8 mouse cellular contexts compared by ENCODE assay signal in the genomic region with DNA sequence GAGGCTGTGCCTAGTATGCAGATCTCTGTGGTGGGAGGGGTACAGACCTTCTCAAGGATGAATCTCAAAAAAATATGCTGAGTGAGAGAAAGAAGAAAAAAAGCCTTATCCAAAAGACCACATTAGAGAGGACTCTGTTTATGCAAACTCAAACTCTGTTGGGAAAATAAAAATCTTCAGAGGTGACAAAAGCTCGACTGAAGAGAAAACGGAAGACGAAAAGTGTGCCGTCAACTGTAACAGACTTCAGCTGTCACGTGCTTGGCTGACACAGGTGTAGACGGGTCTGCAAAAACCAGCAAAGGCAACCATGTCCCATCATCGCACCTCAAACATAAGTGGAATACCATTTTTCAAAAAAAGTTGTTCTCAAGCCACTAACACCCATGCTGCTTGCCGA. TPM values are rescaled to one million over a fixed set of nuclear protein-coding genes. Genes with fewer than 3 reads are reported as not detected.
A peak's percentile ranks its signal among the peaks of the same experiment; 100 is the strongest.
DNase-seq lines count a peak whose midpoint lies in the region; ATAC-seq and TF ChIP-seq lines count a peak whose summit lies in the region.

No protein-coding gene starts in this region.

- peaks cover 7% of the 10 kb centered on the region for H3K4me1 ChIP-seq in spleen, adult 2 months (ENCODE audit: control insufficient read depth, insufficient read depth, insufficient read length)
- H3K4me1 ChIP-seq in liver, embryonic 16.5 days (ENCODE audit: control insufficient read depth, low read depth, low read length) = peaks cover 28% of the 10 kb centered on the region

- TF ChIP-seq POLR2A in spleen, adult 2 months (IDR thresholded peaks at IDR 0.05; ENCODE audit: low read depth, low read length) = no peak

- H3K9me3 ChIP-seq in liver, embryonic 16.5 days (replicated peaks; ENCODE audit: control insufficient read depth, low read length) = no peaks in the 10 kb centered on the region

- H3K36me3 ChIP-seq in spleen, adult 2 months (ENCODE audit: control insufficient read depth, insufficient read depth, low read length) = no peaks in the 10 kb centered on the region
- no peaks in the 10 kb centered on the region for H3K36me3 ChIP-seq in liver, embryonic 16.5 days (ENCODE audit: control insufficient read depth, insufficient read depth)

- H3K4me2 ChIP-seq in liver, embryonic 16.5 days (ENCODE audit: low read depth, low read length) = peak overlapping the region; percentile 95

- DNase-seq in CD4-positive, CD25-positive, alpha-beta regulatory T cell, adult 2 months (ENCODE audit: low read depth, low spot score) = peak; percentile 20
- DNase-seq in spleen, adult 2 months (ENCODE audit: low read depth in 1 of 2, low spot score in 2 of 2) = peak; percentile 31 to 35
- DNase-seq in spleen, postnatal 14 days (ENCODE audit: low spot score in 2 of 2) = no peak
- DNase-seq in MN1 (ENCODE audit: low spot score) = no peak
- DNase-seq in Muller cell, postnatal 12 days (ENCODE audit: inconsistent ontology term) = no peak
- DNase-seq in left cerebral cortex, postnatal 25 days (ENCODE audit: low spot score in 2 of 2) = no peak

- peak overlapping the region; percentile 49; the same call in 1 of the 2 replicates for H3K27ac ChIP-seq in spleen, adult 2 months (ENCODE audit: insufficient read depth, low read length)
- no peak overlapping the region for H3K27ac ChIP-seq in liver, embryonic 16.5 days (ENCODE audit: low read length)

- no peak for TF ChIP-seq CTCF in spleen, adult 2 months (IDR thresholded peaks at IDR 0.05; ENCODE audit: extremely low read depth, insufficient read depth, insufficient read length, insufficient replicate concordance)

- no peaks in the 10 kb centered on the region for H3K27me3 ChIP-seq in spleen, adult 2 months (ENCODE audit: control insufficient read depth, insufficient read depth, low read length)
- no peaks in the 10 kb centered on the region for H3K27me3 ChIP-seq in liver, embryonic 16.5 days (ENCODE audit: control insufficient read depth, insufficient read depth, low read depth, low read length)

- 0 out of 2 replicates have a peak overlapping the region, but pooled peaks have one; percentile 1 for H3K9ac ChIP-seq in liver, embryonic 16.5 days (ENCODE audit: low read depth, low read length)

- H3K4me3 ChIP-seq in spleen, adult 2 months (ENCODE audit: extremely low read depth, insufficient read depth, insufficient read length) = no peak overlapping the region
- peak overlapping the region; percentile 99 for H3K4me3 ChIP-seq in liver, embryonic 16.5 days (ENCODE audit: low read depth, low read length)

- intact Hi-C loops in left cerebral cortex, postnatal 25 days (cut with DNase I) = no loop called here

- no peak for ATAC-seq in CD4-positive, CD25-positive, alpha-beta regulatory T cell, adult 4 months
- ATAC-seq in liver, embryonic 16.5 days (ENCODE audit: low read depth) = no peak

- WGBS in spleen, adult 2 months = 46% methylated on average over 8 of the region's 8 CpGs
- 60% methylated on average over 8 of the region's 8 CpGs for WGBS in liver, embryonic 16.5 days (ENCODE audit: insufficient replicate concordance)

RNA-seq across cellular contexts. Expression of a gene that starts 1.7 kb away (rescaled TPM):
- polyA plus RNA-seq in CD4-positive, CD25-positive, alpha-beta regulatory T cell, adult 4 months (2017; shearing (Covaris generic)) = 10 to 100 TPM; 14.2 to 21.1 TPM
- 75.4 and 94.8 TPM in 2 replicates for polyA plus RNA-seq in spleen, adult 2 months (2012; rRNA removed)
- polyA plus RNA-seq in liver, embryonic 16.5 days (2015; fragmentation: Nextera tagmentation; extraction: Ambion mirVana) = 36.2 and 38.0 TPM in 2 replicates
- 100 to 1,000 TPM; 141 TPM for total RNA-seq in left cerebral cortex, postnatal 25 days (2021)

RNA-seq across cellular contexts. Expression of a gene that starts 56.4 kb away (rescaled TPM):
- 100 to 1,000 TPM; 260 to 314 TPM for polyA plus RNA-seq in CD4-positive, CD25-positive, alpha-beta regulatory T cell, adult 4 months (2017; shearing (Covaris generic))
- polyA plus RNA-seq in spleen, adult 2 months (2012; rRNA removed) = 22.6 and 24.7 TPM in 2 replicates
- 18.3 and 18.9 TPM in 2 replicates for polyA plus RNA-seq in liver, embryonic 16.5 days (2015; fragmentation: Nextera tagmentation; extraction: Ambion mirVana)
- total RNA-seq in left cerebral cortex, postnatal 25 days (2021) = 10 to 100 TPM; 28.3 to 30.0 TPM

Comparison
In these comparisons a context has a peak if more than half of its experiments do, and no peak if none do; other contexts are left out.
1. DNase-seq: peak in CD4-positive, CD25-positive, alpha-beta regulatory T cell, adult 2 months (single experiment) and spleen, adult 2 months (2 of 2); none in spleen, postnatal 14 days (0 of 2), MN1 (single experiment), Muller cell, postnatal 12 days (single experiment) and left cerebral cortex, postnatal 25 days (0 of 2).
2. RNA of a gene that starts 56.4 kb away (polyA plus RNA-seq): 260 to 314 TPM in CD4-positive, CD25-positive, alpha-beta regulatory T cell, adult 4 months; 22.6 to 24.7 TPM in spleen, adult 2 months and 18.3 to 18.9 TPM in liver, embryonic 16.5 days; every median in the first group is over 10 times any median in the second.